Mouse (Mus musculus) small intestine, adult 2 months (tissue): Measurements from ENCODE around the gene Gpx7.

Experiments
- CTCF ChIP-seq: fragments of 200-500 bp; IDR thresholded peaks from 2 replicates; pipeline ENCODE4 v1.5.1; 2012; ENCODE audit warnings: low read depth, mild to moderate bottlenecking, control low read depth, inconsistent platforms, low read length, moderate library complexity, mixed read lengths; ENCODE audit not compliant: insufficient replicate concordance, insufficient read length; ENCODE audit errors: extremely low read depth
- POLR2A ChIP-seq: fragments of 200-500 bp; IDR thresholded peaks from 2 replicates; pipeline ENCODE4 v1.6.1; 2012; ENCODE audit warnings: low read depth, mild to moderate bottlenecking, control low read depth, inconsistent platforms, low read length, moderate library complexity

DNA sequence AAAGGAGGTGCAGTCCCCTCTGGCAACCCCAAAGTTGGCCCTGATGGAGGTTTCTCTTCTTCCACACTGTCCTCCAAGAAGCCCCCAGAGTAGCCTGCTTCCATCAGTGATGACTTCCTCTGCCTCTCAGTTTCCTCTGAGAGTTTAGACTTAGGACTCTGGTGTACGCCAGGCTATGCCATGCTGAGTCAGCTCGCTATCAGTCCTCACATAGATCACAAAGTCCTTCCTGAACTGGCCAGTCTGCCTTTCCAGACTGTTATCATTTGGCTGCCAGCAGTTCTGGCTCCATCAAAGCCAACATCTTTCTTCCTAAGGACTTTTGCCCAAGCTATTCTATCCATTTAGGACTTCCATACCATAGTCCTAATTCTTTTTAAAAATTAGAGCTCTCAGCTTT is 14.2 kb downstream of the Gpx7 start:
- TF ChIP-seq CTCF (no peak), POLR2A (no peak)
